Mouse (Mus musculus) heart, embryonic 14.5 days (tissue): ENCODE measurements around the gene Pard3. TPM values are rescaled to one million over a fixed set of nuclear protein-coding genes. Genes with fewer than 3 reads are reported as not detected.

Experiments
- ATAC-seq: fragments of 200-750 bp; cut with Nextera tagmentation; 2 replicates; pipeline ENCODE4 v1.8.0; 2017; ENCODE audit warnings: low read depth, moderate TSS enrichment; ENCODE audit not compliant: insufficient number of reproducible peaks, insufficient read depth, low FRiP score
- H3K27ac ChIP-seq, 2 experiments: fragments of 200-500 bp in 1 of 2; fragments of 300-500 bp in 1 of 2; sonication (generic) in 1 of 2; replicated peaks in 1 of 2; 2 replicates each; pipeline ENCODE4 v1.5.1; 2012 to 2014; ENCODE audit warnings: low read depth in 2 of 2, low read length in 2 of 2, control low read depth in 1 of 2, mild to moderate bottlenecking in 1 of 2, mixed read lengths in 1 of 2; ENCODE audit not compliant: control insufficient read depth in 1 of 2, insufficient read depth in 1 of 2
- H3K27me3 ChIP-seq: fragments of 300-500 bp; sonication (generic); 2 replicates; pipeline ENCODE4 v1.6.1; 2014; ENCODE audit warnings: mild to moderate bottlenecking, low read length, control low read depth; ENCODE audit not compliant: control insufficient read depth, insufficient read depth
- H3K36me3 ChIP-seq: fragments of 300-500 bp; sonication (generic); 2 replicates; pipeline ENCODE4 v1.6.1; 2014; ENCODE audit warnings: mild to moderate bottlenecking, control low read depth, low read length, mixed read lengths; ENCODE audit not compliant: control insufficient read depth, insufficient read depth
- H3K4me1 ChIP-seq, 2 experiments: fragments of 200-500 bp in 1 of 2; fragments of 300-500 bp in 1 of 2; sonication (generic) in 1 of 2; 2 replicates each; pipeline ENCODE4 v1.6.1; 2012 to 2014; ENCODE audit warnings: low read length in 2 of 2, control low read depth in 1 of 2, mixed read lengths in 1 of 2; ENCODE audit not compliant: control insufficient read depth in 2 of 2, insufficient read depth in 2 of 2
- H3K4me2 ChIP-seq: fragments of 300-500 bp; sonication (generic); 2 replicates; pipeline ENCODE4 v1.6.1; 2014; ENCODE audit warnings: mild to moderate bottlenecking, low read length
- H3K4me3 ChIP-seq, 2 experiments: fragments of 200-500 bp in 1 of 2; fragments of 300-500 bp in 1 of 2; sonication (generic) in 1 of 2; 2 replicates each; pipeline ENCODE4 v1.5.1; 2012 to 2014; ENCODE audit warnings: low read length in 2 of 2, mild to moderate bottlenecking in 2 of 2, control low read depth in 1 of 2, low read depth in 1 of 2, moderate library complexity in 1 of 2; ENCODE audit not compliant: control insufficient read depth in 1 of 2, insufficient read depth in 1 of 2
- H3K9ac ChIP-seq: fragments of 300-500 bp; sonication (generic); 2 replicates; pipeline ENCODE4 v1.6.1; 2014; ENCODE audit warnings: mild to moderate bottlenecking, low read length
- H3K9me3 ChIP-seq: fragments of 300-500 bp; sonication (generic); 2 replicates; pipeline ENCODE4 v1.6.1; 2016; ENCODE audit warnings: low read length, control low read depth; ENCODE audit not compliant: control insufficient read depth
- WGBS: fragments of 180-500 bp; shearing (Covaris S2); extraction: QIAGEN DNeasy Blood & Tissue Kit; methylation state at CpG from one replicate; pipeline ENCODE4 v1.1.7; 2014; 5-methylcytosine and 5-hydroxymethylcytosine counted together
- polyA plus RNA-seq: library from polyadenylated mRNA; unstranded; fragments of >200 nt; fragmentation: Nextera tagmentation; extraction: Ambion mirVana; gene quantifications from 2 replicates; pipeline ENCODE4 v1.2.1, GENCODE M21; 2014

Pard3 gene
- polyA plus RNA-seq, 1 experiment from 2014 or later, result 21.2 TPM

GRCm38 (mm10) chr8:127052132-127052531, 11.6 kb upstream of the Pard3 start:
- H3K36me3 ChIP-seq, result no peaks in the 10 kb centered on the region
- H3K27ac ChIP-seq, result no peak overlapping the region
- no peak overlapping the region for H3K4me3 ChIP-seq
- H3K27me3 ChIP-seq, result no peaks in the 10 kb centered on the region
- peaks cover 7 to 9% of the 10 kb centered on the region in 2 experiments for H3K4me1 ChIP-seq
- no peaks in the 10 kb centered on the region for H3K9me3 ChIP-seq
- peak overlapping the region; percentile 45 for H3K4me2 ChIP-seq
- WGBS, result 30% methylated on average over 10 of the region's 10 CpGs
- no peak for ATAC-seq
- H3K9ac ChIP-seq, result no peak overlapping the region

DNA sequence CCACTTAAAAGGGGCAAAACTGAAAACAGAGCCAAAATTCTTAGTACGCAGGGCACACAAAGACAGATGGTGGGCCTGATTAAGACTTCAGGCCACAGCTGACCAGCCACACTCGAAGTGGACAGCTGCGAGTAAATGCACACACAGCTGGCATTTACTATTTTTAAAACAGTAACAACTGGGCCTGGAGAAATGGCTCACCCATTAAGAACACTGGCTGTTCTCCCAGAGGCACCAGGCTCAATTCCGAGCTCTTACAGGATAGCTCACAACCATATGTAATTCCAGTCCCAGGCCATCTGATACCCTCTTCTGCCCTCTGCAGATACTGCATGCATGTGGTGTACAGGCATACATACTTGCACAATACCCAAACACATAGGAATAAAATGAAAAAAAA, 8.6 kb upstream of the Pard3 start:
- Histone ChIP-seq H3K27ac (no peak overlapping the region), H3K4me1 (peaks cover 7 to 9% of the 10 kb centered on the region in 2 experiments), H3K36me3 (no peaks in the 10 kb centered on the region), H3K4me3 (no peak overlapping the region), H3K4me2 (no peak overlapping the region), H3K27me3 (no peaks in the 10 kb centered on the region), H3K9ac (no peak overlapping the region), H3K9me3 (no peaks in the 10 kb centered on the region)
- no peak for ATAC-seq
- WGBS, result 50% methylated on average over 4 of the region's 4 CpGs

- no peak for ATAC-seq
- Histone ChIP-seq H3K27me3 (no peaks in the 10 kb centered on the region), H3K4me1 (peaks cover 4 to 8% of the 10 kb centered on the region in 2 experiments; a peak in 3 of 4 replicates), H3K4me2 (no peak overlapping the region), H3K9me3 (no peaks in the 10 kb centered on the region), H3K27ac (no peak overlapping the region), H3K4me3 (no peak overlapping the region), H3K9ac (no peak overlapping the region), H3K36me3 (no peaks in the 10 kb centered on the region)
- WGBS, result 86% methylated on average over 2 of the region's 2 CpGs
These were observed 4.9 kb upstream of the Pard3 start for GRCm38 (mm10) chr8:127058759-127059158.

DNA sequence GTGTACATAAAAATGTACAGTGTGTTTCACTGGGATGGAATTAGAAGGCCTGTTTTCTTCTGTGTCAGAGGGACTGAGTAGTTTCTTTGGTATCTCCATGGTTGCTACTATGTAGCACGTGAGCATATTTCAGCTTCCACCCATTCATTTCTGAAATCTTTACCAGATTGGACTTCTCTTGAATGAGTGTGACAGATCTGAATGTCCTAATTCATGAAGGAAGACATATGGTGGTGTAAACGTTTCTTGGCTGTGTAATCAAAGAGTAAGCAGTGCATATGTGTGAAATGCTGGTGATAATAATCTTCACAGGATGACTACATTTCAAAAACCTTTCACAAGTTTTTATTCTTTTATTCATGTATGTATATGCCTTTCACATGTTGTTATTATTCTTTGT, 3.9 kb upstream of the Pard3 start:
- Histone ChIP-seq H3K4me2 (no peak overlapping the region), H3K27ac (no peak overlapping the region), H3K27me3 (no peaks in the 10 kb centered on the region), H3K4me1 (peaks cover 4 to 8% of the 10 kb centered on the region in 2 experiments; a peak in 3 of 4 replicates), H3K9ac (no peak overlapping the region), H3K9me3 (no peaks in the 10 kb centered on the region), H3K36me3 (no peaks in the 10 kb centered on the region), H3K4me3 (no peak overlapping the region)
- WGBS, result 56% methylated on average over 2 of the region's 2 CpGs
- ATAC-seq, result no peak

DNA sequence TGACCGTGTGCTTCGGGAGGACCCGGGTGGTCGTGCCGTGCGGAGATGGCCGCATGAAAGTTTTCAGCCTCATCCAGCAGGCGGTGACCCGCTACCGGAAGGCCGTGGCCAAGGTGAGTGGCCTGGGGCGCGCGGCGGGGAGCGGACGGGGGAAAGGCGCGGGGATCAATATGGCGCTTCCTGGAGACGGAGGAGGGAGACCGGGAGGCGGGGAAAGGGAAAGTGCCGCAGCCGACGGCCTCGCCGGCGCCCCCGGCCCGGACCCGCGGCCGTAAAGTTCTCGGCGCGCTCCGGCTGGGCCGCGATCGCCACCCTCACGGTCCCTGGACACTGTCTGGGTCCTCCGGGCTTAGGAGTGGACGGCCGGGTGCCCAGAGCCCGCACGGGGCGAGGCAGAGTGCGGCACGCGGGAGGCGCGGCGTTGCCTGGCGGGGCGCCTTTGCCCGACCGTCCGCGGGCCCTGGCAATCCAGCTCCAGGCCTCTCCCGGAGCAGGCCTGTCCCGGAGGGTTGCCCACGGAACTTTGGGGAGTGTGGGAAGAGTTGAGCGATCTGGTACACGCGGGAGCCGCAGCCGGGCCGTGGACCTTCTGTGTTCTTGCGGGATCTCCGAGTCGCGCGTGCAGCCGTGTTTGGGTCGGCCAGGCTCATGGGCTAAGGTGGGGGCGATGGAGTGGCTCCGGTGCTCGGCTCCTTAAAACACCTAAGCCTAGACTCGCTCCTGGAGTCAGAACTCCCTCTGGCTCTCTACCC, 844 bp downstream of the Pard3 start:
- peak overlapping the region; percentile 92 to 98 for H3K27ac ChIP-seq
- H3K36me3 ChIP-seq, result no peaks in the 10 kb centered on the region
- H3K4me3 ChIP-seq, result peak overlapping the region; percentile 66 to 81
- no peaks in the 10 kb centered on the region for H3K27me3 ChIP-seq
- peak overlapping the region; percentile 76 for H3K4me2 ChIP-seq
- H3K9ac ChIP-seq, result peak overlapping the region; percentile 83
- 1% methylated on average over 75 of the region's 80 CpGs for WGBS
- H3K9me3 ChIP-seq, result no peaks in the 10 kb centered on the region
- H3K4me1 ChIP-seq, result peaks cover 6 to 34% of the 10 kb centered on the region in 2 experiments; a peak in 3 of 4 replicates
- peak; percentile 61 for ATAC-seq

GRCm38 (mm10) chr8:127065113-127065473, 1.4 kb downstream of the Pard3 start:
- Histone ChIP-seq H3K27me3 (no peaks in the 10 kb centered on the region), H3K27ac (peak overlapping the region; percentile 92 to 98), H3K4me3 (peak overlapping the region; percentile 66 to 81), H3K9me3 (no peaks in the 10 kb centered on the region), H3K36me3 (no peaks in the 10 kb centered on the region), H3K9ac (peak overlapping the region; percentile 83), H3K4me1 (peaks cover 11 to 40% of the 10 kb centered on the region in 2 experiments), H3K4me2 (peak overlapping the region; percentile 76)
- 1% methylated on average over 10 of the region's 10 CpGs for WGBS
- ATAC-seq, result no peak

GRCm38 (mm10) chr8:127065791-127066190, 2.1 kb downstream of the Pard3 start:
- no peak overlapping the region for H3K9ac ChIP-seq
- H3K27ac ChIP-seq, result no peak overlapping the region
- ATAC-seq, result no peak
- H3K27me3 ChIP-seq, result no peaks in the 10 kb centered on the region
- H3K4me1 ChIP-seq, result peaks cover 13 to 46% of the 10 kb centered on the region in 2 experiments
- peak overlapping the region; percentile 76 for H3K4me2 ChIP-seq
- WGBS, result 63% methylated on average over 1 of the region's 1 CpGs
- H3K9me3 ChIP-seq, result no peaks in the 10 kb centered on the region
- H3K36me3 ChIP-seq, result no peaks in the 10 kb centered on the region
- H3K4me3 ChIP-seq, result peak overlapping the region in 1 of 2 experiments; percentile 66; a peak in 2 of 4 replicates

GRCm38 (mm10) chr8:127066501-127066900, 2.8 kb downstream of the Pard3 start:
- Histone ChIP-seq H3K9me3 (no peaks in the 10 kb centered on the region), H3K27me3 (no peaks in the 10 kb centered on the region), H3K4me2 (no peak overlapping the region), H3K36me3 (no peaks in the 10 kb centered on the region), H3K4me1 (peaks cover 13 to 48% of the 10 kb centered on the region in 2 experiments), H3K9ac (no peak overlapping the region), H3K4me3 (no peak overlapping the region), H3K27ac (no peak overlapping the region)
- ATAC-seq, result no peak
